Mouse (Mus musculus) small intestine, adult 2 months (tissue): ENCODE data around the gene AI467606.

ENCODE experiments used
- CTCF ChIP-seq: fragments of 200-500 bp; IDR thresholded peaks from 2 replicates; pipeline ENCODE4 v1.5.1; 2012; ENCODE audit warnings: low read depth, mild to moderate bottlenecking, control low read depth, inconsistent platforms, low read length, moderate library complexity, mixed read lengths; ENCODE audit not compliant: insufficient replicate concordance, insufficient read length; ENCODE audit errors: extremely low read depth
- POLR2A ChIP-seq: fragments of 200-500 bp; IDR thresholded peaks from 2 replicates; pipeline ENCODE4 v1.6.1; 2012; ENCODE audit warnings: low read depth, mild to moderate bottlenecking, control low read depth, inconsistent platforms, low read length, moderate library complexity

- TF ChIP-seq CTCF (no peak), POLR2A (no peak)
These were observed 12.8 kb downstream of the AI467606 start for GRCm38 (mm10) chr7:127103960-127104359.
